ENCODE assay signal across 10 mouse cellular contexts in genomic region chr5:28060506-28060905, GRCm38 (mm10). TPM values are rescaled to one million over a fixed set of nuclear protein-coding genes. Genes with fewer than 3 reads are reported as not detected.
DNase-seq lines count a peak whose midpoint lies in the region; ATAC-seq lines count a peak whose summit lies in the region.
"Had no signal": no experiment of that assay in that cellular context is flagged by ENCODE, and none has a peak within 500 bp of the region (broad histone marks: within the 10 kb centered on the region; RNA-seq: fewer than 3 reads in every experiment).

No protein-coding gene starts in this region.

- H3K36me3 ChIP-seq in forebrain, embryonic 13.5 days (ENCODE audit: poor library complexity, severe bottlenecking) = no peaks in the 10 kb centered on the region
- no peaks in the 10 kb centered on the region for H3K36me3 ChIP-seq in forebrain, embryonic 12.5 days (replicated peaks)
- no peaks in the 10 kb centered on the region for H3K36me3 ChIP-seq in intestine, embryonic 16.5 days (ENCODE audit: control insufficient read depth, insufficient read depth, low read length)

- no peaks in the 10 kb centered on the region for H3K4me1 ChIP-seq in forebrain, embryonic 13.5 days
- H3K4me1 ChIP-seq in forebrain, embryonic 12.5 days = no peaks in the 10 kb centered on the region
- H3K4me1 ChIP-seq in intestine, embryonic 16.5 days (ENCODE audit: control insufficient read depth, insufficient read depth, low read length) = peaks cover 6% of the 10 kb centered on the region

- no peaks in the 10 kb centered on the region for H3K27me3 ChIP-seq in forebrain, embryonic 13.5 days
- H3K27me3 ChIP-seq in forebrain, embryonic 12.5 days = no peaks in the 10 kb centered on the region
- no peaks in the 10 kb centered on the region for H3K27me3 ChIP-seq in intestine, embryonic 16.5 days (replicated peaks; ENCODE audit: control insufficient read depth, insufficient read depth, low read length)

- H3K4me3 ChIP-seq in forebrain, embryonic 13.5 days = no peak overlapping the region
- H3K4me3 ChIP-seq in forebrain, embryonic 12.5 days (replicated peaks) = no peak overlapping the region
- H3K4me3 ChIP-seq in intestine, embryonic 16.5 days (ENCODE audit: low read length) = no peak overlapping the region

- DNase-seq in layer of hippocampus, adult 11-12 months (ENCODE audit: low spot score) = peak; percentile 26
- DNase-seq in layer of hippocampus, adult 9-10 months (ENCODE audit: low spot score) = no peak
- peak; percentile 29 for DNase-seq in lung, postnatal 14 days
- no peak for DNase-seq in natural killer cell, adult 2 months (ENCODE audit: low spot score in 2 of 2)
- no peak for DNase-seq in spleen, postnatal 36 days (ENCODE audit: low spot score in 2 of 2)
- DNase-seq: gastrocnemius, postnatal 25 days had no signal

- H3K9ac ChIP-seq in forebrain, embryonic 13.5 days = no peak overlapping the region
- H3K9ac ChIP-seq in forebrain, embryonic 12.5 days = no peak overlapping the region
- H3K9ac ChIP-seq in intestine, embryonic 16.5 days (ENCODE audit: low read depth, low read length) = no peak overlapping the region

- peak overlapping the region; percentile 54 for H3K27ac ChIP-seq in forebrain, embryonic 13.5 days
- H3K27ac ChIP-seq in forebrain, embryonic 12.5 days = no peak overlapping the region
- H3K27ac ChIP-seq in intestine, embryonic 16.5 days (ENCODE audit: low read length) = 0 out of 2 replicates have a peak overlapping the region, but pooled peaks have one; percentile 39

- no peaks in the 10 kb centered on the region for H3K9me3 ChIP-seq in forebrain, embryonic 13.5 days (replicated peaks)
- no peaks in the 10 kb centered on the region for H3K9me3 ChIP-seq in forebrain, embryonic 12.5 days
- H3K9me3 ChIP-seq in intestine, embryonic 16.5 days (ENCODE audit: control insufficient read depth, low read length) = no peaks in the 10 kb centered on the region

- H3K4me2 ChIP-seq in forebrain, embryonic 13.5 days = no peak overlapping the region
- H3K4me2 ChIP-seq in forebrain, embryonic 12.5 days = no peak overlapping the region
- no peak overlapping the region for H3K4me2 ChIP-seq in intestine, embryonic 16.5 days (ENCODE audit: low read depth, low read length)

- peak; percentile 53; the same call in 1 of the 2 replicates for ATAC-seq in forebrain, embryonic 13.5 days
- ATAC-seq in forebrain, embryonic 12.5 days (ENCODE audit: low FRiP score) = no peak
- ATAC-seq in intestine, embryonic 16.5 days = no peak
- ATAC-seq: hindbrain, embryonic 16.5 days had no signal

RNA-seq across cellular contexts. Expression of gene Insig1, which starts 10.7 kb away (rescaled TPM):
- 83.6 and 84.4 TPM in 2 replicates for polyA plus RNA-seq in forebrain, embryonic 13.5 days (2015; fragmentation: Nextera tagmentation; extraction: Ambion mirVana)
- 103 and 109 TPM in 2 replicates for polyA plus RNA-seq in forebrain, embryonic 12.5 days (2016; fragmentation: Nextera tagmentation; extraction: Ambion mirVana)
- 255 and 324 TPM in 2 replicates for polyA plus RNA-seq in intestine, embryonic 16.5 days (2015; fragmentation: Nextera tagmentation; extraction: Ambion mirVana)

Comparison
In these comparisons a context has a peak if more than half of its experiments do, and no peak if none do; other contexts are left out.
1. DNase-seq: peak in layer of hippocampus, adult 11-12 months (single experiment) and lung, postnatal 14 days (single experiment); none in layer of hippocampus, adult 9-10 months (single experiment), natural killer cell, adult 2 months (0 of 2) and spleen, postnatal 36 days (0 of 2).